Mouse (Mus musculus): ENCODE measurements around the gene Pbx2.

- TF ChIP-seq CTCF (IDR thresholded peaks at IDR 0.05; ENCODE audit: insufficient read depth, low read depth, low read length) (no peak), POLR2A (IDR thresholded peaks at IDR 0.05; ENCODE audit: insufficient read depth, low read depth, low read length) (no peak)
These were observed 6.6 kb downstream of the Pbx2 start, which contains the start of gene Ager for GRCm38 (mm10) chr17:34597566-34598095.
